Mouse (Mus musculus): ENCODE results near the gene Slc19a2.

DNA sequence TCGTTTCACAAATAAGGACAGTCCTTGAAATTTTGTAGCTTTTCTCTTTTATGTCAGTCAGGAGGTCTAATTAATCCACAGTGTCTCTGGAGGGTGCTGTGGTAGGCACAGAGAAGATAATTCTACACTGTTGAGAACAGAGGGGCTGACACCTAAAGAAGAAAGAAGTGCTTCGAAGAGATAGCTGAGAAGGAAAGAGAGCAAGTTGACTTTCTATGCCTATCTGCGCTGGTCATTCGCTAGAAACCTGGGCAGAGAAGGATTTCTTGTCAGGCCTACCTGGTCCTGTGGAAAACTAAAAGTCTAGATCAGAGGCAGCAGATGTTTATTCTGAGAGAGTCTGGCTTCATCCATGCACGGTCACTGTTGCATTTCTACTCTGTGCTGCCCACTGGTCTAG is 65.2 kb downstream of the Slc19a2 start:
- TF ChIP-seq CTCF (IDR thresholded peaks at IDR 0.05; ENCODE audit: control insufficient read depth, insufficient read depth, insufficient replicate concordance, low read depth, low read length), result no peak
- TF ChIP-seq POLR2A (IDR thresholded peaks at IDR 0.05; ENCODE audit: control insufficient read depth, low read depth, low read length), result no peak

Measured in testis, adult 2 months (tissue).